Mouse (Mus musculus): ENCODE data around the gene Cyp4f39. TPM values are rescaled to one million over a fixed set of nuclear protein-coding genes. Genes with fewer than 3 reads are reported as not detected.
"Not testable (repeated sequence)": the region's sequence is repeated elsewhere in the genome, so short reads cannot be mapped to it uniquely, and the experiment has no call there.

Cyp4f39 gene
- total RNA-seq, 1 experiment, result 2.8 TPM

DNA sequence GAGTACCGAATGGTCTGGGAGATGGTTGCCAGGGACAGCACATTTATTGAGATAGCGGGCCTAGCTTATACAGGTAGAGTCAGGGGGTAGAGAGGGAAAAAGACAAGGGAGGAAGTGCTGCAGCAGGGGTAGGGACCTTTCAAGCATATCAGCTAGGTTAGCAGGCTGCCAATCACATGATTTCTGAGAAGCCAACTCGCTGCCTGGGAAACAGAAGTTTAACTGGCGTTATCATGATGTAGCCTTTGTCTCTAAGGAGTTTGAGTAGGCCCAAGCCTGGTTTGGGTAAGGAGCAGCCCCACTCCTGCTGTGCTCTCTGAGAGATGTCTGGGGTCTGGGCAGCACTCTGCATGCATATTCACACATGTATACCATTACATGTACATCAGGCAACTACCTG is 69.9 kb downstream of the Cyp4f39 start:
- peaks cover 0 to 2% of the 10 kb centered on the region in 2 experiments; a peak in 1 of 4 replicates for H3K4me1 ChIP-seq (ENCODE audit: control insufficient read depth in 2 of 2, insufficient read depth in 2 of 2, low read length in 2 of 2, poor library complexity in 1 of 2)
- peaks cover 7% of the 10 kb centered on the region; the same call in 1 of the 2 replicates for H3K36me3 ChIP-seq (ENCODE audit: control insufficient read depth, insufficient read depth, low read length, poor library complexity, severe bottlenecking)
- no peaks in the 10 kb centered on the region for H3K9me3 ChIP-seq (ENCODE audit: control insufficient read depth, insufficient read depth, low read depth, low read length)
- H3K4me3 ChIP-seq (ENCODE audit: insufficient read depth in 1 of 2, low read depth in 1 of 2, low read length in 2 of 2, poor library complexity in 1 of 2, severe bottlenecking in 1 of 2), result no peak overlapping the region
- no peak for DNase-seq (ENCODE audit: low read depth, low spot score)
- TF ChIP-seq MAFK (IDR thresholded peaks at IDR 0.05; ENCODE audit: insufficient read depth, low read depth, low read length), result no peak
- no peak for TF ChIP-seq CHD2 (IDR thresholded peaks at IDR 0.05; ENCODE audit: low read depth, low read length)
- no peak for TF ChIP-seq HCFC1 (IDR thresholded peaks at IDR 0.05; ENCODE audit: borderline replicate concordance, insufficient read depth, low read length)
- TF ChIP-seq ZC3H11A (IDR thresholded peaks at IDR 0.05; ENCODE audit: borderline replicate concordance, low read depth, low read length), result no peak
- TF ChIP-seq ZNF384 (IDR thresholded peaks at IDR 0.05; ENCODE audit: low read depth, low read length), result no peak
- in situ Hi-C loops (cut with MboI; ENCODE audit: low sequenced_read_pairs in 2 of 2, unreplicated experiment in 2 of 2), result no loop called here
- no peak overlapping the region for H3K27ac ChIP-seq (ENCODE audit: insufficient read depth, low read depth, low read length, poor library complexity, severe bottlenecking)
- no peak overlapping the region for H3K9ac ChIP-seq (ENCODE audit: insufficient read depth, low read depth, low read length, poor library complexity, severe bottlenecking)

DNA sequence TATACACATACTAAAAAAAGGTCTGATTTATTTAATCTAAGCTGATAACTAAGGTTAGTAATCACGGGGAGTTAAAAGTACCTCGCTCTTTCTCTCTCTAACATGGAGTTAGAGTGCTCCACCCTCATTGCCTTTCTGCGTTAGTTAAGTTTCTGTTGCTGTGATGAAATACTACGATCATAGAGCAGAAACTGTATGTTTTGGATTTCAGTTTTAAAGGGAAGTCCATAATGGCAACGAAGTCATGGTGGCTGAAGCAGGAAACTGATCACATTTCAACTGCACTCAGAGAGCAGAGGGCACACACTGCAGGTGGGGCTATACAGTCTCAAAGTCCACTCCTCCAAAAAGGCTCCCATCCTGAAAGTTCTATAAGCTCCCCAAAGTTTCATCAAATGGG is 70.3 kb downstream of the Cyp4f39 start:
- Histone ChIP-seq H3K27ac (ENCODE audit: insufficient read depth, low read depth, low read length, poor library complexity, severe bottlenecking) (no peak overlapping the region), H3K36me3 (ENCODE audit: control insufficient read depth, insufficient read depth, low read length, poor library complexity, severe bottlenecking) (peaks cover 7% of the 10 kb centered on the region; the same call in 1 of the 2 replicates), H3K9me3 (ENCODE audit: control insufficient read depth, insufficient read depth, low read depth, low read length) (no peaks in the 10 kb centered on the region), H3K9ac (ENCODE audit: insufficient read depth, low read depth, low read length, poor library complexity, severe bottlenecking) (no peak overlapping the region), H3K4me3 (ENCODE audit: insufficient read depth in 1 of 2, low read depth in 1 of 2, low read length in 2 of 2, poor library complexity in 1 of 2, severe bottlenecking in 1 of 2) (no peak overlapping the region), H3K4me1 (ENCODE audit: control insufficient read depth in 2 of 2, insufficient read depth in 2 of 2, low read length in 2 of 2, poor library complexity in 1 of 2) (peaks cover 0 to 2% of the 10 kb centered on the region in 2 experiments; a peak in 1 of 4 replicates)
- TF ChIP-seq ZNF384 (IDR thresholded peaks at IDR 0.05; ENCODE audit: low read depth, low read length) (no peak), MAFK (IDR thresholded peaks at IDR 0.05; ENCODE audit: insufficient read depth, low read depth, low read length) (no peak), ZC3H11A (IDR thresholded peaks at IDR 0.05; ENCODE audit: borderline replicate concordance, low read depth, low read length) (no peak), HCFC1 (IDR thresholded peaks at IDR 0.05; ENCODE audit: borderline replicate concordance, insufficient read depth, low read length) (no peak), CHD2 (IDR thresholded peaks at IDR 0.05; ENCODE audit: low read depth, low read length) (no peak)
- no peak for DNase-seq (ENCODE audit: low read depth, low spot score)
- in situ Hi-C loops (cut with MboI; ENCODE audit: low sequenced_read_pairs in 2 of 2, unreplicated experiment in 2 of 2), result no loop called here

DNA sequence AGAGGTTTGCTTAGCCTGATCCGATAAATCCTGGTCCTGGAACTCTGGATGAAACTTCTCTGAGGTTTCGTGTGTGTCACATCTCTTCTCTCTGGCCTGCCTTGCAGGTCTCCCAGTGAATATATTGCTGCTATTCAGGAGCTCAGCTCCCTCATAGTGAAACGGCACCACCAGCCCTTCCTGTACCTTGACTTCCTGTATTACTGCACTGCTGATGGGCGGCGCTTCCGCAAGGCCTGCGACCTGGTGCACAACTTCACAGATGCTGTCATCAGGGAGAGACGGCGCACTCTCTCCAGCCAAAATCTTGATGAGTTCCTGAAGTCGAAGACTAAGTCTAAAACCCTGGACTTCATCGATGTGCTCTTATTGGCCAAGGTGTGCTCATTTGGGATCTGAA is 71.4 kb downstream of the Cyp4f39 start:
- Histone ChIP-seq H3K36me3 (ENCODE audit: control insufficient read depth, insufficient read depth, low read length, poor library complexity, severe bottlenecking) (peaks cover 7% of the 10 kb centered on the region; the same call in 1 of the 2 replicates), H3K9me3 (ENCODE audit: control insufficient read depth, insufficient read depth, low read depth, low read length) (no peaks in the 10 kb centered on the region), H3K4me3 (ENCODE audit: insufficient read depth in 1 of 2, low read depth in 1 of 2, low read length in 2 of 2, poor library complexity in 1 of 2, severe bottlenecking in 1 of 2) (no peak overlapping the region), H3K27ac (ENCODE audit: insufficient read depth, low read depth, low read length, poor library complexity, severe bottlenecking) (no peak overlapping the region), H3K9ac (ENCODE audit: insufficient read depth, low read depth, low read length, poor library complexity, severe bottlenecking) (no peak overlapping the region), H3K4me1 (ENCODE audit: control insufficient read depth in 2 of 2, insufficient read depth in 2 of 2, low read length in 2 of 2, poor library complexity in 1 of 2) (peaks cover 0 to 4% of the 10 kb centered on the region in 2 experiments; a peak in 1 of 4 replicates)
- TF ChIP-seq ZNF384 (IDR thresholded peaks at IDR 0.05; ENCODE audit: low read depth, low read length) (no peak), CHD2 (IDR thresholded peaks at IDR 0.05; ENCODE audit: low read depth, low read length) (no peak), MAFK (IDR thresholded peaks at IDR 0.05; ENCODE audit: insufficient read depth, low read depth, low read length) (no peak), ZC3H11A (IDR thresholded peaks at IDR 0.05; ENCODE audit: borderline replicate concordance, low read depth, low read length) (no peak), HCFC1 (IDR thresholded peaks at IDR 0.05; ENCODE audit: borderline replicate concordance, insufficient read depth, low read length) (no peak)
- DNase-seq (ENCODE audit: low read depth, low spot score), result no peak
- in situ Hi-C loops (cut with MboI; ENCODE audit: low sequenced_read_pairs in 2 of 2, unreplicated experiment in 2 of 2), result no loop called here

DNA sequence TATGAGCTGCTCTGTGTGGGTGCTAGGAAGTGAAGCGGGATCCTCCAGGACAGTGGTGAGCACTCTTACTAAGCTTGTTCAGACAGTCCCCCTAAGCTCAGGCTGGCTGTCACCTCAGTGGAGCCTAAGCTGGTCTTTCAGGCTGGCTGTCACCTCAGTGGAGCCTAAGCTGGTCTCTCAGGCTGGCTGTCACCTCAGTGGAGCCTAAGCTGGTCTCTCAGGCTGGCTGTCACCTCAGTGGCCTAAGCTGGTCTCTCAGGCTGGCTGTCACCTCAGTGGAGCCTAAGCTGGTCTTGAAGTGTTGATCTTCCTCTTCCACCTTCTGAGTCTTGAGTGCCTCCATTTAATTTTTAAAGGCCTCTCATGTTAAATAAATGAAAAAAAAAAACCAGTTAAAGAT is 73.8 kb downstream of the Cyp4f39 start:
- H3K9me3 ChIP-seq (ENCODE audit: control insufficient read depth, insufficient read depth, low read depth, low read length); H3K36me3 ChIP-seq (ENCODE audit: control insufficient read depth, insufficient read depth, low read length, poor library complexity, severe bottlenecking); H3K4me3 ChIP-seq (ENCODE audit: insufficient read depth in 1 of 2, low read depth in 1 of 2, low read length in 2 of 2, poor library complexity in 1 of 2, severe bottlenecking in 1 of 2); H3K9ac ChIP-seq (ENCODE audit: insufficient read depth, low read depth, low read length, poor library complexity, severe bottlenecking); H3K27ac ChIP-seq (ENCODE audit: insufficient read depth, low read depth, low read length, poor library complexity, severe bottlenecking); DNase-seq (ENCODE audit: low read depth, low spot score); in situ Hi-C loops (cut with MboI; ENCODE audit: low sequenced_read_pairs in 2 of 2, unreplicated experiment in 2 of 2); H3K4me1 ChIP-seq (ENCODE audit: control insufficient read depth in 2 of 2, insufficient read depth in 2 of 2, low read length in 2 of 2, poor library complexity in 1 of 2): not testable (repeated sequence)

DNA sequence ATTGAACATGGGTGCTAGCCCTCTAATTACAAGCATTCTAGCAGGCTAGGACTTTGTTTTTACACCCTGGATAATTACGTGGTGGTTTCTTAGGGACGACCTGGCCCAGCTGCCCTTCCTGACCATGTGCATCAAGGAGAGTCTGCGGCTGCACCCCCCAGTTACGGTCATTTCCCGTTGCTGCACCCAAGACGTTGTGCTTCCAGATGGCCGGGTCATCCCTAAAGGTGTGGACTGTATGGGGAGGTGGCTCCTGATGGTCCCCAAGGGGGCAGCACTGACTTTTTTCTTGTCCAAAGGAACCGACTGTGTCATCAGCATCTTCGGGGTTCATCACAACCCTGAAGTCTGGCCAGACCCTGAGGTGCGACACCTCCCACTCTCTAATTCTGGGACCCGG is 75.2 kb downstream of the Cyp4f39 start:
- in situ Hi-C loops (cut with MboI; ENCODE audit: low sequenced_read_pairs in 2 of 2, unreplicated experiment in 2 of 2), result no loop called here
- DNase-seq (ENCODE audit: low read depth, low spot score), result no peak

More for the DNA sequence above, 75.2 kb downstream of the Cyp4f39 start:
- no peak overlapping the region for H3K27ac ChIP-seq (ENCODE audit: insufficient read depth, low read depth, low read length, poor library complexity, severe bottlenecking)
- H3K9ac ChIP-seq (ENCODE audit: insufficient read depth, low read depth, low read length, poor library complexity, severe bottlenecking), result no peak overlapping the region
- no peaks in the 10 kb centered on the region for H3K9me3 ChIP-seq (ENCODE audit: control insufficient read depth, insufficient read depth, low read depth, low read length)
- no peaks in the 10 kb centered on the region; the same call in 1 of the 2 replicates for H3K36me3 ChIP-seq (ENCODE audit: control insufficient read depth, insufficient read depth, low read length, poor library complexity, severe bottlenecking)
- no peak for TF ChIP-seq ZC3H11A (IDR thresholded peaks at IDR 0.05; ENCODE audit: borderline replicate concordance, low read depth, low read length)
- no peak for TF ChIP-seq CHD2 (IDR thresholded peaks at IDR 0.05; ENCODE audit: low read depth, low read length)
- TF ChIP-seq MAFK (IDR thresholded peaks at IDR 0.05; ENCODE audit: insufficient read depth, low read depth, low read length), result no peak
- TF ChIP-seq ZNF384 (IDR thresholded peaks at IDR 0.05; ENCODE audit: low read depth, low read length), result no peak
- no peak for TF ChIP-seq HCFC1 (IDR thresholded peaks at IDR 0.05; ENCODE audit: borderline replicate concordance, insufficient read depth, low read length)
- H3K4me3 ChIP-seq (ENCODE audit: insufficient read depth in 1 of 2, low read depth in 1 of 2, low read length in 2 of 2, poor library complexity in 1 of 2, severe bottlenecking in 1 of 2), result no peak overlapping the region
- H3K4me1 ChIP-seq (ENCODE audit: control insufficient read depth in 2 of 2, insufficient read depth in 2 of 2, low read length in 2 of 2, poor library complexity in 1 of 2), result peaks cover 0 to 4% of the 10 kb centered on the region in 2 experiments; a peak in 1 of 4 replicates

Data from ES-E14 (cell line).